9 mouse cellular contexts compared by ENCODE assay signal in the genomic region with DNA sequence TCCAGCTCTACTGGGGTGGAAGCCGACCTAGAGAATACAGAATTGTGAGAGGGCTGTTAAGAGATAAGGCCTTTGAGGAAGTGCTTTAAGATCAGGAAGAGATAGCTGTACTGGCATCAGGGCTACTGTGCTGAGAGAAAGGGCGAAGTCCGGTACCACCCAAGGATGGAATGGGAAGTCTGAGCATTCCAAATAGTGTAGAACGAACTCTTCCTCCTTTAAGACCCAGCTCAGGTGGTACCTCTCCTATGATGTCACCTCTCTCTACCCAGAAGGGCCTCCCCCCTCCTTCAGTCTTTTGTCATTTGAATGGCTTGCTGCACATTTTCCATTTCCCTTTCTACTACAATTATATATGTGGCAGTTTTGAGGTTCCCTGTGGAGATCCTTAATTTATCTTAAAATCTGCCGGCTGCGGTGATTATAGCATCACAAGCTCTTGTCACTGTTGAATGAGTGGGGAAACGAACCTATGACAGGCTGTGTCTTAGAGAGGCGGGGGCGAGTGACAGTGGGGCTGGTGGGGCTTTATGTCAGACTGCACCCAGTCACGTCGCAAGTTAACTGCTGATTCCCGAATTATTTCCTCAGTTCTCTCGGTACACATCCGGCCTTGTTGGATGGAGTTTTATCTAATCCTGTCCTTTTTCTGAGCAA. TPM values are rescaled to one million over a fixed set of nuclear protein-coding genes. Genes with fewer than 3 reads are reported as not detected.
DNase-seq lines count a peak whose midpoint lies in the region; ATAC-seq and TF ChIP-seq lines count a peak whose summit lies in the region.
"Had no signal": no experiment of that assay in that cellular context is flagged by ENCODE, and none has a peak within 500 bp of the region (broad histone marks: within the 10 kb centered on the region; RNA-seq: fewer than 3 reads in every experiment).

No protein-coding gene starts in this region.

- H3K27ac ChIP-seq in heart, embryonic 13.5 days (replicated peaks) = peak overlapping the region; percentile 61
- no peak overlapping the region for H3K27ac ChIP-seq in lung, embryonic 14.5 days (ENCODE audit: low read depth)
- H3K27ac ChIP-seq in stomach, postnatal 0 days (replicated peaks) = 0 out of 2 replicates have a peak overlapping the region, but pooled peaks have one; percentile 36

- no peak for TF ChIP-seq CTCF in lung, embryonic 14.5 days (IDR thresholded peaks at IDR 0.05; ENCODE audit: low read depth)
- no peak for TF ChIP-seq CTCF in stomach, postnatal 0 days (IDR thresholded peaks at IDR 0.05; ENCODE audit: low read depth)

- no peak overlapping the region for H3K9ac ChIP-seq in heart, embryonic 13.5 days
- H3K9ac ChIP-seq in lung, embryonic 14.5 days = no peak overlapping the region
- H3K9ac ChIP-seq in stomach, postnatal 0 days (ENCODE audit: low read length) = no peak overlapping the region

- no peaks in the 10 kb centered on the region for H3K27me3 ChIP-seq in heart, embryonic 13.5 days (replicated peaks)
- H3K27me3 ChIP-seq in lung, embryonic 14.5 days (ENCODE audit: insufficient read depth, low read length) = no peaks in the 10 kb centered on the region
- H3K27me3 ChIP-seq in stomach, postnatal 0 days (ENCODE audit: control insufficient read depth, insufficient read depth, low read length) = no peaks in the 10 kb centered on the region

- 32% methylated on average over 14 of the region's 14 CpGs for WGBS in heart, embryonic 13.5 days
- WGBS in lung, embryonic 14.5 days = 36% methylated on average over 14 of the region's 14 CpGs
- WGBS in stomach, postnatal 0 days = 68% methylated on average over 14 of the region's 14 CpGs

- H3K4me2 ChIP-seq in heart, embryonic 13.5 days = peak overlapping the region; percentile 39
- peak overlapping the region; percentile 23; the same call in 1 of the 2 replicates for H3K4me2 ChIP-seq in lung, embryonic 14.5 days
- no peak overlapping the region for H3K4me2 ChIP-seq in stomach, postnatal 0 days (replicated peaks; ENCODE audit: low read depth)

- peaks cover 84% of the 10 kb centered on the region for H3K4me1 ChIP-seq in heart, embryonic 13.5 days
- H3K4me1 ChIP-seq in lung, embryonic 14.5 days (ENCODE audit: insufficient read depth) = peaks cover 12% of the 10 kb centered on the region; the same call in 1 of the 2 replicates
- 0 out of 2 replicates have a peak, but pooled peaks cover 2% of the 10 kb centered on the region for H3K4me1 ChIP-seq in stomach, postnatal 0 days (replicated peaks; ENCODE audit: control insufficient read depth, insufficient read depth)

- no peak for DNase-seq in heart, postnatal 14 days
- peak; percentile 27 for DNase-seq in thymus, postnatal 14 days
- no peak for DNase-seq in thymus, postnatal 36 days
- peak; percentile 37 for DNase-seq in lung, embryonic 14.5 days
- peak; percentile 61 for DNase-seq in stomach, postnatal 0 days (ENCODE audit: low spot score)
- DNase-seq in adrenal gland, postnatal 4 days (ENCODE audit: low spot score in 2 of 2) = no peak
- DNase-seq in cerebellum, adult 9-11 months = no peak
- DNase-seq: kidney, adult 11 months had no signal

- H3K4me3 ChIP-seq in heart, embryonic 13.5 days = no peak overlapping the region
- H3K4me3 ChIP-seq in lung, embryonic 14.5 days (ENCODE audit: low read depth, low read length) = no peak overlapping the region
- no peak overlapping the region for H3K4me3 ChIP-seq in stomach, postnatal 0 days (ENCODE audit: low read depth, low read length)

- no peak for ATAC-seq in heart, embryonic 13.5 days (ENCODE audit: extremely low read depth, insufficient number of reproducible peaks, low FRiP score, low TSS enrichment)
- peak; percentile 57; the same call in 1 of the 2 replicates for ATAC-seq in lung, embryonic 14.5 days (ENCODE audit: insufficient read depth)
- ATAC-seq in stomach, postnatal 0 days (ENCODE audit: low FRiP score, low TSS enrichment) = peak; percentile 94

- no peaks in the 10 kb centered on the region for H3K9me3 ChIP-seq in heart, embryonic 13.5 days
- H3K9me3 ChIP-seq in lung, embryonic 14.5 days (ENCODE audit: low read depth, low read length) = no peaks in the 10 kb centered on the region
- H3K9me3 ChIP-seq in stomach, postnatal 0 days (ENCODE audit: control insufficient read depth, low read length) = no peaks in the 10 kb centered on the region

- TF ChIP-seq EP300 in stomach, postnatal 0 days (optimal IDR thresholded peaks at IDR 0.05) = no peak

- H3K36me3 ChIP-seq in heart, embryonic 13.5 days = no peaks in the 10 kb centered on the region; the same call in 1 of the 2 replicates
- no peaks in the 10 kb centered on the region for H3K36me3 ChIP-seq in lung, embryonic 14.5 days (ENCODE audit: insufficient read depth)
- no peaks in the 10 kb centered on the region for H3K36me3 ChIP-seq in stomach, postnatal 0 days (ENCODE audit: control insufficient read depth, insufficient read depth, low read length)

- intact Hi-C loops in heart, postnatal 14 days (cut with DNase I) = no loop called here

RNA-seq across cellular contexts. Expression of a gene that starts 13.8 kb away (rescaled TPM):
- polyA plus RNA-seq in heart, embryonic 13.5 days (2015; fragmentation: Nextera tagmentation; extraction: Ambion mirVana) = 87.4 and 97.6 TPM in 2 replicates
- total RNA-seq in heart, postnatal 14 days (2021) = 100 to 1,000 TPM; 140 to 160 TPM
- polyA plus RNA-seq in lung, embryonic 14.5 days (2014; fragmentation: Nextera tagmentation; extraction: Ambion mirVana) = 43.2 and 44.8 TPM in 2 replicates
- polyA plus RNA-seq in stomach, postnatal 0 days (2015; fragmentation: Nextera tagmentation; extraction: Ambion mirVana) = 34.9 and 36.7 TPM in 2 replicates
- total RNA-seq in adrenal gland, postnatal 4 days (2021) = 100 to 1,000 TPM in 1 of 2 experiments, 10 to 100 TPM in 1; 99.4 to 100 TPM

Comparison
In these comparisons a context has a peak if more than half of its experiments do, and no peak if none do; other contexts are left out.
1. DNase-seq: peak in thymus, postnatal 14 days (single experiment), lung, embryonic 14.5 days (single experiment) and stomach, postnatal 0 days (single experiment); none in heart, postnatal 14 days (0 of 2), thymus, postnatal 36 days (0 of 2), adrenal gland, postnatal 4 days (0 of 2) and cerebellum, adult 9-11 months (single experiment).